Mouse (Mus musculus) thymus, adult 2 months (tissue): ENCODE data around the gene Srebf1. TPM values are rescaled to one million over a fixed set of nuclear protein-coding genes. Genes with fewer than 3 reads are reported as not detected.

Experiments used
- DNase-seq: peaks from one replicate; pipeline ENCODE4 v3.0.0; 2021
- H3K27ac ChIP-seq: fragments of 200-500 bp; 2 replicates; pipeline ENCODE4 v1.5.1; 2012; ENCODE audit warnings: low read length, control low read depth; ENCODE audit not compliant: control insufficient read depth, insufficient read depth
- H3K27me3 ChIP-seq: fragments of 200-500 bp; 2 replicates; pipeline ENCODE4 v1.6.1; 2012; ENCODE audit warnings: mild to moderate bottlenecking, low read length, moderate library complexity, mixed read lengths; ENCODE audit not compliant: control insufficient read depth, insufficient read depth
- H3K36me3 ChIP-seq: fragments of 200-500 bp; 2 replicates; pipeline ENCODE4 v1.6.1; 2012; ENCODE audit warnings: mild to moderate bottlenecking, low read length, moderate library complexity; ENCODE audit not compliant: control insufficient read depth, insufficient read depth
- H3K4me1 ChIP-seq: fragments of 200-500 bp; replicated peaks from 2 replicates; pipeline ENCODE4 v1.6.1; 2012; ENCODE audit warnings: low read length; ENCODE audit not compliant: control insufficient read depth, insufficient read depth
- H3K4me3 ChIP-seq: fragments of 200-500 bp; 2 replicates; pipeline ENCODE4 v1.5.1; 2012; ENCODE audit warnings: mild to moderate bottlenecking, low read length, control low read depth, moderate library complexity; ENCODE audit not compliant: control insufficient read depth, insufficient read depth
- CTCF ChIP-seq: fragments of 200-500 bp; IDR thresholded peaks from 2 replicates; pipeline ENCODE4 v1.5.1; 2012; ENCODE audit warnings: mild to moderate bottlenecking, control low read depth, low read length, moderate library complexity, borderline replicate concordance; ENCODE audit not compliant: control insufficient read depth, poor library complexity, insufficient read depth; ENCODE audit errors: extremely low read depth
- POLR2A ChIP-seq: fragments of 200-500 bp; IDR thresholded peaks from 2 replicates; pipeline ENCODE4 v1.6.1; 2012; ENCODE audit warnings: mild to moderate bottlenecking, low read length, control low read depth, moderate library complexity; ENCODE audit not compliant: control insufficient read depth, poor library complexity, insufficient read depth; ENCODE audit errors: extremely low read depth
- WGBS: fragments of 180-500 bp; shearing (Covaris S2); methylation state at CpG from one replicate; pipeline ENCODE4 v1.1.7; 2018; 5-methylcytosine and 5-hydroxymethylcytosine counted together
- polyA plus RNA-seq: library from polyadenylated mRNA; depleted of rRNA; stranded (reverse); fragments of >200 nt; gene quantifications from 2 replicates; pipeline ENCODE4 v1.2.3, GENCODE M21; 2012

Srebf1 gene
- polyA plus RNA-seq, 1 experiment = 466 TPM

- peak overlapping the region; percentile 18; the same call in 1 of the 2 replicates for H3K27ac ChIP-seq
These were observed 12.5 kb downstream of the Srebf1 start for GRCm38 (mm10) chr11:60209933-60210249.

GRCm38 (mm10) chr11:60209217-60209932 lies 13.0 kb downstream of the Srebf1 start:
- WGBS = 24% methylated on average over 7 of the region's 7 CpGs
- H3K4me3 ChIP-seq = peak overlapping the region; percentile 16

More at GRCm38 (mm10) chr11:60209933-60210249, 12.5 kb downstream of the Srebf1 start:
- no peaks in the 10 kb centered on the region for H3K27me3 ChIP-seq
- peaks cover 54% of the 10 kb centered on the region for H3K4me1 ChIP-seq
- DNase-seq = no peak
- WGBS = 9% methylated on average over 2 of the region's 2 CpGs
- TF ChIP-seq CTCF (no peak), POLR2A (no peak)
- peaks cover 18% of the 10 kb centered on the region for H3K36me3 ChIP-seq
- H3K4me3 ChIP-seq = peak overlapping the region; percentile 46

GRCm38 (mm10) chr11:60208712-60209111 lies 13.7 kb downstream of the Srebf1 start:
- Histone ChIP-seq H3K4me3 (0 out of 2 replicates have a peak overlapping the region, but pooled peaks have one; percentile 16), H3K27ac (no peak overlapping the region)

More at GRCm38 (mm10) chr11:60209217-60209932, 13.0 kb downstream of the Srebf1 start:
- Histone ChIP-seq H3K36me3 (peaks cover 23% of the 10 kb centered on the region), H3K4me1 (peaks cover 54% of the 10 kb centered on the region), H3K27ac (no peak overlapping the region), H3K27me3 (no peaks in the 10 kb centered on the region)
- peak; percentile 34 for DNase-seq
- TF ChIP-seq CTCF = no peak; the same call in 1 of the 2 replicates
- TF ChIP-seq POLR2A = no peak

GRCm38 (mm10) chr11:60208201-60208600 lies 14.2 kb downstream of the Srebf1 start:
- Histone ChIP-seq H3K27ac (no peak overlapping the region), H3K4me1 (peaks cover 50% of the 10 kb centered on the region), H3K27me3 (no peaks in the 10 kb centered on the region), H3K36me3 (peaks cover 34% of the 10 kb centered on the region), H3K4me3 (no peak overlapping the region)
- DNase-seq = no peak
- TF ChIP-seq CTCF (no peak), POLR2A (no peak)
- WGBS = 79% methylated on average over 6 of the region's 6 CpGs

More at GRCm38 (mm10) chr11:60208712-60209111, 13.7 kb downstream of the Srebf1 start:
- 74% methylated on average over 4 of the region's 4 CpGs for WGBS
- no peaks in the 10 kb centered on the region for H3K27me3 ChIP-seq
- H3K4me1 ChIP-seq = peaks cover 54% of the 10 kb centered on the region
- H3K36me3 ChIP-seq = peaks cover 29% of the 10 kb centered on the region
- no peak for DNase-seq
- TF ChIP-seq POLR2A (no peak), CTCF (no peak)

- Histone ChIP-seq H3K4me3 (no peak overlapping the region), H3K4me1 (peaks cover 30% of the 10 kb centered on the region), H3K27ac (no peak overlapping the region), H3K36me3 (peaks cover 54% of the 10 kb centered on the region), H3K27me3 (no peaks in the 10 kb centered on the region)
- WGBS = 90% methylated on average over 5 of the region's 5 CpGs
- TF ChIP-seq CTCF (no peak), POLR2A (no peak)
- no peak for DNase-seq
These were observed 16.2 kb downstream of the Srebf1 start for GRCm38 (mm10) chr11:60206207-60206606.

GRCm38 (mm10) chr11:60205026-60205425 lies 17.4 kb downstream of the Srebf1 start:
- DNase-seq = no peak
- WGBS = 96% methylated on average over 12 of the region's 12 CpGs
- Histone ChIP-seq H3K27ac (no peak overlapping the region), H3K27me3 (no peaks in the 10 kb centered on the region), H3K36me3 (peaks cover 65% of the 10 kb centered on the region), H3K4me1 (peaks cover 21% of the 10 kb centered on the region), H3K4me3 (no peak overlapping the region)
- TF ChIP-seq CTCF = no peak
- no peak for TF ChIP-seq POLR2A
